ENCODE assay signal across 8 mouse cellular contexts in genomic region chr5:134179871-134180270, GRCm38 (mm10). TPM values are rescaled to one million over a fixed set of nuclear protein-coding genes. Genes with fewer than 3 reads are reported as not detected.
DNase-seq lines count a peak whose midpoint lies in the region; ATAC-seq lines count a peak whose summit lies in the region.

No protein-coding gene starts in this region.

- H3K4me2 ChIP-seq in hindbrain, embryonic 14.5 days (replicated peaks), result no peak overlapping the region
- H3K4me2 ChIP-seq in hindbrain, embryonic 12.5 days (replicated peaks), result no peak overlapping the region
- no peak overlapping the region for H3K4me2 ChIP-seq in neural tube, embryonic 11.5 days (ENCODE audit: low read depth)

- H3K4me1 ChIP-seq in hindbrain, embryonic 14.5 days (replicated peaks; ENCODE audit: control insufficient read depth, insufficient read depth, low read length), result peaks cover 22% of the 10 kb centered on the region
- peaks cover 27% of the 10 kb centered on the region for H3K4me1 ChIP-seq in hindbrain, embryonic 12.5 days
- H3K4me1 ChIP-seq in neural tube, embryonic 11.5 days (ENCODE audit: control insufficient read depth, insufficient read depth, low read length), result peaks cover 21% of the 10 kb centered on the region

- no peaks in the 10 kb centered on the region for H3K9me3 ChIP-seq in hindbrain, embryonic 14.5 days (ENCODE audit: control insufficient read depth, low read length)
- no peaks in the 10 kb centered on the region for H3K9me3 ChIP-seq in hindbrain, embryonic 12.5 days (replicated peaks)
- H3K9me3 ChIP-seq in neural tube, embryonic 11.5 days (ENCODE audit: control insufficient read depth, low read length), result no peaks in the 10 kb centered on the region

- H3K36me3 ChIP-seq in hindbrain, embryonic 14.5 days (replicated peaks; ENCODE audit: control insufficient read depth, insufficient read depth), result no peaks in the 10 kb centered on the region
- no peaks in the 10 kb centered on the region for H3K36me3 ChIP-seq in hindbrain, embryonic 12.5 days
- H3K36me3 ChIP-seq in neural tube, embryonic 11.5 days (ENCODE audit: control insufficient read depth, insufficient read depth, low read length), result no peaks in the 10 kb centered on the region

- H3K27me3 ChIP-seq in hindbrain, embryonic 14.5 days (ENCODE audit: control insufficient read depth, insufficient read depth, low read length), result no peaks in the 10 kb centered on the region
- H3K27me3 ChIP-seq in hindbrain, embryonic 12.5 days, result no peaks in the 10 kb centered on the region; the same call in 1 of the 2 replicates
- no peaks in the 10 kb centered on the region for H3K27me3 ChIP-seq in neural tube, embryonic 11.5 days (ENCODE audit: control insufficient read depth, insufficient read depth, low read length)

- no peak overlapping the region for H3K27ac ChIP-seq in hindbrain, embryonic 14.5 days
- no peak overlapping the region for H3K27ac ChIP-seq in hindbrain, embryonic 12.5 days
- H3K27ac ChIP-seq in neural tube, embryonic 11.5 days (ENCODE audit: low read depth, low read length), result no peak overlapping the region

- intact Hi-C loops in heart, postnatal 14 days (cut with DNase I), result loop anchor here (2.0 to 5.0 kb wide), 2 partner anchors 161 to 307 kb away; no protein-coding TSS in a partner anchor

- no peak overlapping the region for H3K9ac ChIP-seq in hindbrain, embryonic 14.5 days
- H3K9ac ChIP-seq in hindbrain, embryonic 12.5 days, result no peak overlapping the region
- H3K9ac ChIP-seq in neural tube, embryonic 11.5 days (ENCODE audit: low read length), result no peak overlapping the region

- DNase-seq in hindbrain, embryonic 14.5 days (ENCODE audit: low spot score), result peak; percentile 95
- DNase-seq in heart, postnatal 14 days, result peak; percentile 82 to 89
- DNase-seq in left cerebral cortex, adult 8-10 months (ENCODE audit: low spot score in 2 of 2), result peak; percentile 52 to 69
- peak; percentile 84 for DNase-seq in neural tube, embryonic 11.5 days (ENCODE audit: low spot score)
- peak; percentile 49 for DNase-seq in testis, postnatal 14 days (ENCODE audit: low spot score)

- WGBS in hindbrain, embryonic 14.5 days, result 23% methylated on average over 7 of the region's 7 CpGs
- WGBS in hindbrain, embryonic 12.5 days, result 27% methylated on average over 7 of the region's 7 CpGs
- 28% methylated on average over 7 of the region's 7 CpGs for WGBS in neural tube, embryonic 11.5 days

- no peak for ATAC-seq in hindbrain, embryonic 14.5 days (ENCODE audit: low FRiP score)
- no peak for ATAC-seq in hindbrain, embryonic 12.5 days (ENCODE audit: low FRiP score)
- ATAC-seq in activated CD4-positive, CD25-positive, alpha-beta regulatory T cell, adult 4 months, result peak; percentile 16
- ATAC-seq in common myeloid progenitor, adult 5-6 weeks (replicated peaks; ENCODE audit: low read depth, poor library complexity, severe bottlenecking), result peak; percentile 16
- no peak for ATAC-seq in neural tube, embryonic 11.5 days (ENCODE audit: insufficient read depth, low FRiP score, low TSS enrichment)

- no peak overlapping the region for H3K4me3 ChIP-seq in hindbrain, embryonic 14.5 days (replicated peaks; ENCODE audit: low read length)
- H3K4me3 ChIP-seq in hindbrain, embryonic 12.5 days, result no peak overlapping the region
- H3K4me3 ChIP-seq in neural tube, embryonic 11.5 days (ENCODE audit: low read depth, low read length), result no peak overlapping the region

RNA-seq across cellular contexts. Expression of gene Rcc1l, which starts 3.3 kb away (rescaled TPM):
- polyA plus RNA-seq in hindbrain, embryonic 14.5 days (2014; fragmentation: Nextera tagmentation; extraction: Ambion mirVana), result 16.6 and 17.5 TPM in 2 replicates
- 27.4 and 28.0 TPM in 2 replicates for polyA plus RNA-seq in hindbrain, embryonic 12.5 days (2016; fragmentation: Nextera tagmentation; extraction: Ambion mirVana)
- polyA plus RNA-seq in activated CD4-positive, CD25-positive, alpha-beta regulatory T cell, adult 4 months (2017; shearing (Covaris generic)), result 1 to 10 TPM; 2.1 to 2.4 TPM
- total RNA-seq in common myeloid progenitor, adult 5-6 weeks (2017), result 10.0 and 14.2 TPM in 2 replicates
- 10 to 100 TPM; 25.3 to 25.8 TPM for total RNA-seq in heart, postnatal 14 days (2021)
- total RNA-seq in left cerebral cortex, adult 8-10 months (2022), result 10 to 100 TPM; 15.5 to 21.2 (median 16.8) TPM
- 23.6 and 25.4 TPM in 2 replicates for polyA plus RNA-seq in neural tube, embryonic 11.5 days (2014; fragmentation: Nextera tagmentation; extraction: Ambion mirVana)

RNA-seq across cellular contexts. Expression of gene Gtf2ird2, which starts 3.9 kb away (rescaled TPM):
- polyA plus RNA-seq in hindbrain, embryonic 14.5 days (2014; fragmentation: Nextera tagmentation; extraction: Ambion mirVana), result 11.6 and 13.5 TPM in 2 replicates
- polyA plus RNA-seq in hindbrain, embryonic 12.5 days (2016; fragmentation: Nextera tagmentation; extraction: Ambion mirVana), result 11.7 and 12.8 TPM in 2 replicates
- polyA plus RNA-seq in activated CD4-positive, CD25-positive, alpha-beta regulatory T cell, adult 4 months (2017; shearing (Covaris generic)), result 1 to 10 TPM; 2.6 to 5.8 TPM
- 5.4 and 7.4 TPM in 2 replicates for total RNA-seq in common myeloid progenitor, adult 5-6 weeks (2017)
- 1 to 10 TPM; 6.6 to 8.6 TPM for total RNA-seq in heart, postnatal 14 days (2021)
- total RNA-seq in left cerebral cortex, adult 8-10 months (2022), result 10 to 100 TPM; 16.8 to 19.3 (median 18.2) TPM
- polyA plus RNA-seq in neural tube, embryonic 11.5 days (2014; fragmentation: Nextera tagmentation; extraction: Ambion mirVana), result 6.9 and 8.6 TPM in 2 replicates

RNA-seq across cellular contexts. Expression of gene Ncf1, which starts 49.6 kb away (rescaled TPM):
- 2.3 and 2.6 TPM in 2 replicates for polyA plus RNA-seq in hindbrain, embryonic 14.5 days (2014; fragmentation: Nextera tagmentation; extraction: Ambion mirVana)
- polyA plus RNA-seq in hindbrain, embryonic 12.5 days (2016; fragmentation: Nextera tagmentation; extraction: Ambion mirVana), result 3.6 and 4.6 TPM in 2 replicates
- 10 to 100 TPM; 12.4 to 15.2 TPM for polyA plus RNA-seq in activated CD4-positive, CD25-positive, alpha-beta regulatory T cell, adult 4 months (2017; shearing (Covaris generic))
- 52.0 and 54.0 TPM in 2 replicates for total RNA-seq in common myeloid progenitor, adult 5-6 weeks (2017)
- total RNA-seq in heart, postnatal 14 days (2021), result 1 to 10 TPM; 6.0 to 7.1 TPM
- total RNA-seq in left cerebral cortex, adult 8-10 months (2022), result 10 to 100 TPM in 2 of 4 experiments, 1 to 10 TPM in 2; 5.3 to 16.2 (median 10.3) TPM
- 2.5 and 3.1 TPM in 2 replicates for polyA plus RNA-seq in neural tube, embryonic 11.5 days (2014; fragmentation: Nextera tagmentation; extraction: Ambion mirVana)

Comparison
In these comparisons a context has a peak if more than half of its experiments do, and no peak if none do; other contexts are left out.
1. ATAC-seq: peak in activated CD4-positive, CD25-positive, alpha-beta regulatory T cell, adult 4 months (single experiment) and common myeloid progenitor, adult 5-6 weeks (single experiment); none in hindbrain, embryonic 14.5 days (single experiment), hindbrain, embryonic 12.5 days (single experiment) and neural tube, embryonic 11.5 days (single experiment).
2. Peak in every context shown above with its lines, with median percentiles within 50 percentile points of each other: DNase-seq.